Mouse (Mus musculus): ENCODE data around the gene Anxa9.
"Not testable (repeated sequence)": the region's sequence is repeated elsewhere in the genome, so short reads cannot be mapped to it uniquely, and the experiment has no call there.

Gene Anxa9

GRCm38 (mm10) chr3:95307100-95307499, at the start of gene Anxa9:
Anxa9 (minus strand) TSS chr3:95307176.
- in situ Hi-C loops (cut with MboI, MseI): no loop called here

GRCm38 (mm10) chr3:95355911-95356544, 49.1 kb upstream of the Anxa9 start:
- in situ Hi-C loops (cut with MboI, MseI): loop anchor here (5.0 kb wide), 1 partner anchor 71 kb away; no protein-coding TSS in a partner anchor

- in situ Hi-C loops (cut with MboI, MseI): loop anchor here (5.0 kb wide), 1 partner anchor 103 kb away; no protein-coding TSS in a partner anchor
Observed at GRCm38 (mm10) chr3:95349491-95349890, 42.5 kb upstream of the Anxa9 start.

GRCm38 (mm10) chr3:95348343-95348742, 41.4 kb upstream of the Anxa9 start:
- in situ Hi-C loops (cut with MboI, MseI): loop anchor here (5.0 kb wide), 1 partner anchor 104 kb away; no protein-coding TSS in a partner anchor

GRCm38 (mm10) chr3:95346454-95346853, 39.5 kb upstream of the Anxa9 start:
- in situ Hi-C loops (cut with MboI, MseI): loop anchor here (5.0 kb wide), 1 partner anchor 106 kb away; no protein-coding TSS in a partner anchor

GRCm38 (mm10) chr3:95343356-95344000, 36.5 kb upstream of the Anxa9 start:
- in situ Hi-C loops (cut with MboI, MseI): not testable (repeated sequence)

- in situ Hi-C loops (cut with MboI, MseI): loop anchor here (5.0 kb wide), 1 partner anchor 279 kb away; no protein-coding TSS in a partner anchor
Observed at GRCm38 (mm10) chr3:95338251-95338650, 31.3 kb upstream of the Anxa9 start.

- in situ Hi-C loops (cut with MboI, MseI): loop anchor here (5.0 kb wide), 1 partner anchor 280 kb away; no protein-coding TSS in a partner anchor
Observed at GRCm38 (mm10) chr3:95337345-95337744, 30.4 kb upstream of the Anxa9 start.

GRCm38 (mm10) chr3:95331528-95331927, 24.6 kb upstream of the Anxa9 start:
- in situ Hi-C loops (cut with MboI, MseI): no loop called here

- in situ Hi-C loops (cut with MboI, MseI): no loop called here
Observed at GRCm38 (mm10) chr3:95328803-95329404, 21.9 kb upstream of the Anxa9 start.

GRCm38 (mm10) chr3:95324454-95325144, 17.6 kb upstream of the Anxa9 start:
- in situ Hi-C loops (cut with MboI, MseI): no loop called here

- in situ Hi-C loops (cut with MboI, MseI): no loop called here
Observed at GRCm38 (mm10) chr3:95323429-95323828, 16.5 kb upstream of the Anxa9 start.

- in situ Hi-C loops (cut with MboI, MseI): no loop called here
Observed at GRCm38 (mm10) chr3:95319701-95320625, 13.0 kb upstream of the Anxa9 start.

GRCm38 (mm10) chr3:95319110-95319509, 12.1 kb upstream of the Anxa9 start:
- in situ Hi-C loops (cut with MboI, MseI): no loop called here

- in situ Hi-C loops (cut with MboI, MseI): no loop called here
Observed at GRCm38 (mm10) chr3:95318548-95318947, 11.6 kb upstream of the Anxa9 start.

GRCm38 (mm10) chr3:95317414-95318080, 10.6 kb upstream of the Anxa9 start:
- in situ Hi-C loops (cut with MboI, MseI): no loop called here

GRCm38 (mm10) chr3:95315844-95316550, 9.0 kb upstream of the Anxa9 start:
- in situ Hi-C loops (cut with MboI, MseI): no loop called here

- in situ Hi-C loops (cut with MboI, MseI): no loop called here
Observed at GRCm38 (mm10) chr3:95315094-95315843, 8.3 kb upstream of the Anxa9 start.

All from T-helper 1 cell (primary cell).